Mouse (Mus musculus): ENCODE data around the gene Irs1.

DNA sequence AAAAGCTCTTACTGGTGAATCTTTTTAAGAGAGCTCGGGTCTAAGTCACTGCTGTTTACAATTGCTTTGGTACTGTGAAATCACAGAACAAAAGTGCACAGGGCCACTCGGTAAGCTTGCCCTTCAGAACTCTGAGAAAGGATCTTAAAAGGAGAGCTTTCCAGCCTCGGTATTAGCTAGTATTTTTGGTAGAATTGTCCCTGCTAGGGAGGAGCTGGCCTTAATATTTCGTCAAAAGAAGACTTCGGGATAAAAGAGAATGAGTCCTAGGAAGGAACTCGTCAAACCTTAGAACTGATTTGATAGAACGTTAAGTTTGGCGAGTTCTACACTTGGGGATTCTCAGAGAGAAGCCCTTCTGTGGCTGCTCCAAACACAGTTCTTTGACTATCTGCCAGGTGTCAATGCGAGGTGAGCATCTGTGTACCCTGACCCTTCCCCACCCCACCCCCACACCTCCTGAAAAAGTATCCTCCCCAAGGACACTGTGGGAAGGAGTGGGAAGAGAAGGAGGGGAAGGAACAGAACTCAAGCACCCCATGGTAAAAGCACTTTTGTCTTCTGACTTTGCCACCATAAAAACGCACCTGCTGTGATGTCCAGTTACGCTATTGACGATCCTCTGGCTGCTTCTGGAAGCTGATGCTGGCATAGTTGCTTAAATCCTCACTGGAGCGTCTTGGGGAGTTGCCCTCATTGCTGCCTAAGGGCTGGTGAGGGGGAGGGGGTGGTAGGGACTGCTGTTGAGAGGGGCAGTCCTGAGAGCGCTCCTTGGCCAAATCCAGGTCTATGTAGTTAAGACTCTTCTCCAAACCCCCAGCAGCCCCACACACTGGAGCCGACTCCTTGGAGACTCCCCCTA, 4.8 kb downstream of the Irs1 start:
- no peak for TF ChIP-seq CTCF (IDR thresholded peaks at IDR 0.05; ENCODE audit: low read depth, low read length)
- no peak for TF ChIP-seq POLR2A (IDR thresholded peaks at IDR 0.05; ENCODE audit: extremely low read depth, insufficient read depth, low read length)
